Mouse (Mus musculus) MEL (cell line): ENCODE data around the gene Vmn1r188. TPM values are rescaled to one million over a fixed set of nuclear protein-coding genes. Genes with fewer than 3 reads are reported as not detected.

ENCODE experiments used
- DNase-seq: peaks from one replicate; pipeline ENCODE4 v3.0.0; 2011; ENCODE audit warnings: low read depth, low spot score
- H3K27ac ChIP-seq: 2 replicates; pipeline ENCODE4 v1.5.1; 2012; ENCODE audit warnings: low read depth, mild to moderate bottlenecking, control low read depth, low read length, moderate library complexity; ENCODE audit not compliant: control insufficient read depth
- H3K27me3 ChIP-seq, 2 experiments: fragments of 150-350 bp in 1 of 2; sonication (generic) in 1 of 2; 2 replicates each; pipeline ENCODE4 v1.6.1; 2012; ENCODE audit warnings: low read length in 2 of 2, mild to moderate bottlenecking in 2 of 2, improper control_type of control experiment in 1 of 2, moderate library complexity in 1 of 2; ENCODE audit not compliant: insufficient read depth in 2 of 2, control insufficient read depth in 1 of 2
- H3K36me3 ChIP-seq, 2 experiments: 2 replicates each; pipeline ENCODE4 v1.6.1; 2012 to 2014; ENCODE audit warnings: low read length in 2 of 2, improper control_type of control experiment in 1 of 2, inconsistent platforms in 1 of 2, mild to moderate bottlenecking in 1 of 2; ENCODE audit not compliant: insufficient read depth in 2 of 2, control insufficient read depth in 1 of 2
- H3K4me1 ChIP-seq, 2 experiments: fragments of 150-350 bp in 1 of 2; sonication (generic) in 1 of 2; 2 replicates each; pipeline ENCODE4 v1.6.1; 2012; ENCODE audit warnings: low read length in 2 of 2, improper control_type of control experiment in 1 of 2, mild to moderate bottlenecking in 1 of 2; ENCODE audit not compliant: insufficient read depth in 2 of 2, control insufficient read depth in 1 of 2
- H3K4me3 ChIP-seq, 2 experiments: fragments of 150-350 bp in 1 of 2; sonication (generic) in 1 of 2; 2 replicates each; pipeline ENCODE4 v1.5.1; 2012; ENCODE audit warnings: low read depth in 2 of 2, low read length in 2 of 2, mild to moderate bottlenecking in 2 of 2, moderate library complexity in 2 of 2, control low read depth in 1 of 2, improper control_type of control experiment in 1 of 2; ENCODE audit not compliant: control insufficient read depth in 1 of 2, insufficient read depth in 1 of 2
- H3K79me2 ChIP-seq: 2 replicates; pipeline ENCODE4 v1.6.1; 2012; ENCODE audit warnings: mild to moderate bottlenecking, low read length, moderate library complexity; ENCODE audit not compliant: control insufficient read depth, poor library complexity, insufficient read depth
- H3K9ac ChIP-seq: 2 replicates; pipeline ENCODE4 v1.6.1; 2012; ENCODE audit warnings: low read depth, mild to moderate bottlenecking, control low read depth, low read length, moderate library complexity; ENCODE audit not compliant: control insufficient read depth, poor library complexity, severe bottlenecking
- H3K9me3 ChIP-seq: fragments of 150-350 bp; sonication (generic); replicated peaks from 2 replicates; pipeline ENCODE4 v1.6.1; 2012; ENCODE audit warnings: mild to moderate bottlenecking, low read length, improper control_type of control experiment, moderate library complexity; ENCODE audit not compliant: insufficient read depth
- BHLHE40 ChIP-seq: IDR thresholded peaks from 2 replicates; pipeline ENCODE4 v1.6.1; 2012; ENCODE audit warnings: low read depth, mild to moderate bottlenecking, inconsistent platforms, low read length, improper control_type of control experiment, borderline replicate concordance
- CHD2 ChIP-seq: IDR thresholded peaks from 2 replicates; pipeline ENCODE4 v1.6.1; 2011; ENCODE audit warnings: low read length, improper control_type of control experiment
- CTCF ChIP-seq, 3 experiments: IDR thresholded peaks in 2 of 3; conservative IDR thresholded peaks in 1 of 3; 2 replicates each; pipeline ENCODE4 v1.5.1; 2011 to 2012; ENCODE audit warnings: low read length in 3 of 3, low read depth in 2 of 3, mild to moderate bottlenecking in 2 of 3, improper control_type of control experiment in 1 of 3, inconsistent platforms in 1 of 3, mixed read lengths in 1 of 3, moderate library complexity in 1 of 3; ENCODE audit not compliant: control insufficient read depth in 1 of 3, insufficient read depth in 1 of 3, poor library complexity in 1 of 3, severe bottlenecking in 1 of 3
- ELF1 ChIP-seq: IDR thresholded peaks from 2 replicates; pipeline ENCODE4 v1.6.1; 2014; ENCODE audit warnings: low read depth, mild to moderate bottlenecking, inconsistent platforms, low read length, improper control_type of control experiment, moderate library complexity
- EP300 ChIP-seq, 2 experiments: IDR thresholded peaks; 2 replicates each; pipeline ENCODE4 v1.6.1; 2011; ENCODE audit warnings: improper control_type of control experiment in 2 of 2, low read length in 2 of 2, low read depth in 1 of 2, mild to moderate bottlenecking in 1 of 2
- ETS1 ChIP-seq: IDR thresholded peaks from 2 replicates; pipeline ENCODE4 v1.6.1; 2012; ENCODE audit warnings: low read depth, mild to moderate bottlenecking, inconsistent platforms, low read length, improper control_type of control experiment, moderate library complexity
- GATA1 ChIP-seq: IDR thresholded peaks from 2 replicates; pipeline ENCODE4 v1.6.1; 2011; ENCODE audit warnings: low read depth, low read length, improper control_type of control experiment
- HCFC1 ChIP-seq: IDR thresholded peaks from 2 replicates; pipeline ENCODE4 v1.6.1; 2012; ENCODE audit warnings: low read depth, mild to moderate bottlenecking, inconsistent platforms, low read length, improper control_type of control experiment, moderate library complexity
- JUND ChIP-seq: IDR thresholded peaks from 2 replicates; pipeline ENCODE4 v1.6.1; 2011; ENCODE audit warnings: low read depth, mild to moderate bottlenecking, improper control_type of control experiment, low read length
- MAFK ChIP-seq: IDR thresholded peaks from 2 replicates; pipeline ENCODE4 v1.6.1; 2011; ENCODE audit warnings: low read depth, mild to moderate bottlenecking, low read length, improper control_type of control experiment, borderline replicate concordance
- MAX ChIP-seq: IDR thresholded peaks from 2 replicates; pipeline ENCODE4 v1.6.1; 2011; ENCODE audit warnings: low read length, improper control_type of control experiment
- MAZ ChIP-seq: IDR thresholded peaks from 2 replicates; pipeline ENCODE4 v1.6.1; 2012; ENCODE audit warnings: low read depth, mild to moderate bottlenecking, inconsistent platforms, low read length, improper control_type of control experiment
- MXI1 ChIP-seq: IDR thresholded peaks from 2 replicates; pipeline ENCODE4 v1.6.1; 2011; ENCODE audit warnings: mild to moderate bottlenecking, low read depth, low read length, improper control_type of control experiment
- MYB ChIP-seq: IDR thresholded peaks from 2 replicates; pipeline ENCODE4 v1.6.1; 2011; ENCODE audit warnings: mild to moderate bottlenecking, low read depth, low read length, improper control_type of control experiment
- MYC ChIP-seq: IDR thresholded peaks from 2 replicates; pipeline ENCODE4 v1.6.1; 2011; ENCODE audit warnings: low read depth, mild to moderate bottlenecking, low read length, improper control_type of control experiment, moderate library complexity
- NELFE ChIP-seq: IDR thresholded peaks from 2 replicates; pipeline ENCODE4 v1.6.1; 2011; ENCODE audit warnings: low read depth, low read length, improper control_type of control experiment
- POLR2A ChIP-seq, 2 experiments: IDR thresholded peaks; 2 replicates each; pipeline ENCODE4 v1.6.1; 2011 to 2012; ENCODE audit warnings: low read length in 2 of 2, mild to moderate bottlenecking in 2 of 2, control low read depth in 1 of 2, improper control_type of control experiment in 1 of 2, low read depth in 1 of 2, moderate library complexity in 1 of 2; ENCODE audit not compliant: control insufficient read depth in 1 of 2, insufficient read depth in 1 of 2, poor library complexity in 1 of 2
- POLR2AphosphoS2 ChIP-seq: IDR thresholded peaks from 2 replicates; pipeline ENCODE4 v1.6.1; 2011; ENCODE audit warnings: low read length, improper control_type of control experiment
- POLR2AphosphoS5 ChIP-seq: IDR thresholded peaks from 2 replicates; pipeline ENCODE4 v1.6.1; 2012; ENCODE audit warnings: low read depth, borderline replicate concordance, mild to moderate bottlenecking, inconsistent platforms, low read length, moderate library complexity, mixed read lengths
- RAD21 ChIP-seq: IDR thresholded peaks from 2 replicates; pipeline ENCODE4 v1.6.1; 2011; ENCODE audit warnings: mild to moderate bottlenecking, low read depth, low read length, improper control_type of control experiment
- SIN3A ChIP-seq: IDR thresholded peaks from 2 replicates; pipeline ENCODE4 v1.6.1; 2012; ENCODE audit warnings: low read length, improper control_type of control experiment, inconsistent platforms
- ZMIZ1 ChIP-seq: IDR thresholded peaks from 2 replicates; pipeline ENCODE4 v1.6.1; 2012; ENCODE audit warnings: low read depth, mild to moderate bottlenecking, inconsistent platforms, low read length, improper control_type of control experiment, moderate library complexity
- ZNF384 ChIP-seq: IDR thresholded peaks from 2 replicates; pipeline ENCODE4 v1.6.1; 2012; ENCODE audit warnings: low read depth, mild to moderate bottlenecking, inconsistent platforms, low read length, improper control_type of control experiment
- polyA plus RNA-seq, 2 experiments: library from polyadenylated mRNA; stranded (reverse) in 1 of 2; unstranded in 1 of 2; fragments of >175 nt in 1 of 2; fragments of >200 nt in 1 of 2; gene quantifications; 2 replicates each; pipeline versions ENCODE4 v1.2.1 to v1.2.4; 2012; ENCODE audit warnings: low replicate concordance in 2 of 2, low read depth in 1 of 2; ENCODE audit not compliant: insufficient read length in 2 of 2, insufficient read depth in 1 of 2, missing spikeins in 1 of 2
- total RNA-seq: library from RNA; depleted of rRNA; stranded (reverse); fragments of 300-350 nt; gene quantifications from 2 replicates; pipeline ENCODE4 v1.2.3, GENCODE M21; 2012

Gene Vmn1r188
- total and polyA plus RNA-seq, 3 experiments, result not detected

- Histone ChIP-seq H3K4me3 (no peak overlapping the region), H3K4me1 (peaks cover 0 to 4% of the 10 kb centered on the region in 2 experiments; a peak in 1 of 4 replicates), H3K9ac (no peak overlapping the region), H3K27ac (no peak overlapping the region), H3K9me3 (no peaks in the 10 kb centered on the region), H3K27me3 (no peaks in the 10 kb centered on the region), H3K36me3 (peaks cover 0 to 2% of the 10 kb centered on the region in 2 experiments; a peak in 2 of 4 replicates), H3K79me2 (peaks cover 1% of the 10 kb centered on the region; the same call in 1 of the 2 replicates)
- no peak for DNase-seq
- TF ChIP-seq GATA1 (no peak), MAX (no peak), JUND (no peak), MYC (no peak), MAFK (no peak), POLR2AphosphoS2 (no peak), EP300 (IDR thresholded peaks at IDR 0.05; ENCODE audit: low read depth in 1 of 2, low read length in 2 of 2) (no peak), MAZ (no peak), BHLHE40 (no peak), ZMIZ1 (no peak), ETS1 (no peak), MYB (no peak), CTCF (IDR thresholded peaks at IDR 0.05 in 2 of 3, conservative IDR thresholded peaks at IDR 0.05 in 1 of 3; ENCODE audit: control insufficient read depth in 1 of 3, insufficient read depth in 1 of 3, low read depth in 2 of 3, low read length in 3 of 3, poor library complexity in 1 of 3, severe bottlenecking in 1 of 3) (no peak), ZNF384 (no peak), CHD2 (no peak), MXI1 (no peak), SIN3A (no peak), NELFE (no peak), POLR2A (IDR thresholded peaks at IDR 0.05; ENCODE audit: control insufficient read depth in 1 of 2, insufficient read depth in 1 of 2, low read depth in 1 of 2, low read length in 2 of 2, poor library complexity in 1 of 2) (no peak)
Measured at GRCm38 (mm10) chr13:22049041-22049440, 35.2 kb upstream of the Vmn1r188 start.

- Histone ChIP-seq H3K9me3 (no peaks in the 10 kb centered on the region), H3K36me3 (peaks cover 0 to 2% of the 10 kb centered on the region in 2 experiments; a peak in 2 of 4 replicates), H3K27ac (peak overlapping the region; percentile 55), H3K27me3 (0 out of 4 replicates have a peak, but pooled peaks cover 0 to 2% of the 10 kb centered on the region in 2 experiments), H3K4me3 (peak overlapping the region; percentile 60 to 87), H3K9ac (peak overlapping the region; percentile 63), H3K79me2 (peaks cover 1% of the 10 kb centered on the region; the same call in 1 of the 2 replicates), H3K4me1 (peaks cover 0 to 1% of the 10 kb centered on the region in 2 experiments; a peak in 1 of 4 replicates)
- TF ChIP-seq CTCF (IDR thresholded peaks at IDR 0.05 in 2 of 3, conservative IDR thresholded peaks at IDR 0.05 in 1 of 3; ENCODE audit: control insufficient read depth in 1 of 3, insufficient read depth in 1 of 3, low read depth in 2 of 3, low read length in 3 of 3, poor library complexity in 1 of 3, severe bottlenecking in 1 of 3) (no peak), POLR2AphosphoS5 (no peak), RAD21 (no peak), ELF1 (no peak), HCFC1 (no peak)
- peak; percentile 77 for DNase-seq
Measured at GRCm38 (mm10) chr13:22049737-22050440, 34.4 kb upstream of the Vmn1r188 start.
